Mouse (Mus musculus) midbrain, postnatal 0 days (tissue): ENCODE measurements around the gene Card11. TPM values are rescaled to one million over a fixed set of nuclear protein-coding genes. Genes with fewer than 3 reads are reported as not detected.
A peak's percentile ranks its signal among the peaks of the same experiment; 100 is the strongest.

Experiments used
- ATAC-seq: fragments of 200-750 bp; cut with Nextera tagmentation; 2 replicates; pipeline ENCODE4 v1.8.0; 2017; ENCODE audit warnings: moderate number of reproducible peaks, mild to moderate bottlenecking, moderate TSS enrichment, moderate library complexity; ENCODE audit not compliant: low FRiP score
- DNase-seq: peaks from one replicate; pipeline ENCODE4 v3.0.0-alpha.2; 2015; ENCODE audit warnings: low spot score
- H3K27ac ChIP-seq: fragments of 300-500 bp; sonication (generic); 2 replicates; pipeline ENCODE4 v1.5.1; 2014; ENCODE audit warnings: low read depth, mild to moderate bottlenecking, low read length, mixed read lengths
- H3K27me3 ChIP-seq: fragments of 300-500 bp; sonication (generic); 2 replicates; pipeline ENCODE4 v1.6.1; 2014; ENCODE audit warnings: low read length, control low read depth, mixed read lengths; ENCODE audit not compliant: insufficient read depth
- H3K36me3 ChIP-seq: fragments of 300-500 bp; sonication (generic); 2 replicates; pipeline ENCODE4 v1.6.1; 2014; ENCODE audit warnings: low read length, control low read depth, mixed read lengths; ENCODE audit not compliant: insufficient read depth
- H3K4me1 ChIP-seq: fragments of 300-500 bp; sonication (generic); 2 replicates; pipeline ENCODE4 v1.6.1; 2014; ENCODE audit warnings: mild to moderate bottlenecking, control low read depth, antibody characterized with exemption, low read length, mixed read lengths; ENCODE audit not compliant: insufficient read depth
- H3K4me2 ChIP-seq: fragments of 300-500 bp; sonication (generic); 2 replicates; pipeline ENCODE4 v1.6.1; 2014; ENCODE audit warnings: low read depth, mild to moderate bottlenecking, low read length, mixed read lengths; ENCODE audit not compliant: poor library complexity, severe bottlenecking
- H3K4me3 ChIP-seq: fragments of 300-500 bp; sonication (generic); 2 replicates; pipeline ENCODE4 v1.5.1; 2014; ENCODE audit warnings: low read depth, mild to moderate bottlenecking, low read length, moderate library complexity
- H3K9ac ChIP-seq: fragments of 300-500 bp; sonication (generic); replicated peaks from 2 replicates; pipeline ENCODE4 v1.6.1; 2014; ENCODE audit warnings: mild to moderate bottlenecking, low read length, moderate library complexity, mixed read lengths; ENCODE audit not compliant: poor library complexity, severe bottlenecking
- H3K9me3 ChIP-seq: fragments of 300-500 bp; sonication (generic); 2 replicates; pipeline ENCODE4 v1.6.1; 2016; ENCODE audit warnings: low read length, control low read depth
- CTCF ChIP-seq: IDR thresholded peaks from 2 replicates; pipeline ENCODE4 v1.5.1; 2016; ENCODE audit warnings: antibody characterized with exemption, mild to moderate bottlenecking
- WGBS: fragments of 180-500 bp; shearing (Covaris S2); extraction: QIAGEN DNeasy Blood & Tissue Kit; methylation state at CpG from one replicate; pipeline ENCODE4 v1.1.7; 2014; 5-methylcytosine and 5-hydroxymethylcytosine counted together
- polyA plus RNA-seq: library from polyadenylated mRNA; unstranded; fragments of >200 nt; fragmentation: Nextera tagmentation; extraction: Ambion mirVana; gene quantifications from 2 replicates; pipeline ENCODE4 v1.2.1, GENCODE M21; 2015
- total RNA-seq: library from RNA; depleted of rRNA; stranded (reverse); fragments of >200 nt; gene quantifications from 2 replicates; pipeline ENCODE4 v1.2.3, GENCODE M21; 2014

Gene Card11
- total and polyA plus RNA-seq, 2 experiments from 2014 or later = 0.09 TPM; not detected in 1

DNA sequence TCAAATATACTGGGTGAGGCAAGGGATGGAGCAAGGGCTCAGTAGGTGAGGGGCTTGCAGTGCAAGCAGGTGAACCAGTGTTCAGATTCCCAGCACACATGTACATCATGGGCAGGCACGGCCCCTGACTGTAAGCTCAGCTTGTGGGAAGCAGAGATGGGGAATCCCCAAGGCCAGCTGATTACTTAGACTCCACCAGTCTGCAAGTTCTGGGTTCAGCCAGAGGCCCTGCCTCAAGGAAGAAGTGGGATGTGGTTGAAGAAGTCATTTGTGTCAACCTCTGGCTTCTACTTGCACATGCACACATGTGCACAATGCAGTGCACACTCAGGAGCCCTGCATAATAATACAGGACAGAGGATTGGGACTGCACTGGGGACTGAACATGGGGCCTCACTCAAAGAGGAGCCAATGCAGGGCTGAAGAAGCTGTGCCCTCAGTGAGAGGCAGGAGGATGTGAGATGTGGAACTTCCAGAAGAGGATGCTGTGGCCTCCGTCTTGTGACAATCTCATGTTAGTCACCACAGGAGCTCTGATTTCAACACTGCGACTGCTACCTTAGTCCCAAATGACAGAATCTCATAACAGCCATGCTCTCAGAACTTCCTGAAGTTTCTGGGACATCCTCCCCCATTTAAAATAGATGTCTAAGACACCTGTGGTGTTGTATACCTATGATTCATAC, 3.8 kb upstream of the Card11 start:
- 89% methylated on average over 3 of the region's 3 CpGs for WGBS
- Histone ChIP-seq H3K27ac (no peak overlapping the region), H3K9ac (no peak overlapping the region), H3K4me1 (no peaks in the 10 kb centered on the region), H3K9me3 (no peaks in the 10 kb centered on the region), H3K27me3 (no peaks in the 10 kb centered on the region; the same call in 1 of the 2 replicates), H3K4me2 (no peak overlapping the region), H3K36me3 (no peaks in the 10 kb centered on the region), H3K4me3 (no peak overlapping the region)
- DNase-seq = no peak
- TF ChIP-seq CTCF = no peak
- no peak for ATAC-seq

DNA sequence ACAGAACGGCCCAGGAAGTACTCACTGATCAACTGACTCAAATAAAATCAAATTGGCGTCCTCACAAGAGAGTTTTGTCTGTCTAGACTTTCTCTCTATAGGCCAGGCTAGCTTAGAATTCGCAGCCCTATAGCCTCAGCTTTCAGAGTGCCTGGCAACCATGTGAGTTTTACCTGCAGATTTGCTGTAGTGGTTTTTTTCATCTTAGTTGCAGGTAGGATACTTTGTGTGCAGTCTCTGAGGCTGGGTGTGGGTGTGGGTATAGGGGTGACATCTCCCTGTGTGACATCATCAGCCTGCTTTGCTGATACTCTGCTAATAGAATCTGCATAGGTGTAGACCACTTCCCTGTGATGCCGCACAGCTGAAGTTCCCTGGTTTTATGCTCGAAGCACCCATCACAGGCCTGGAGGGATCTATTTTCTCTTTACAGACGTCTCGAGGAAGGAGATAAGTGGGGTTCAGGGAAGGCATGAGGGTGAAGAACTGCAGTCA, 1.2 kb downstream of the Card11 start:
- ATAC-seq = no peak

GRCm38 (mm10) chr5:140997767-140998166, 2.6 kb downstream of the Card11 start:
- TF ChIP-seq CTCF = peak; percentile 39; the same call in 1 of the 2 replicates
- Histone ChIP-seq H3K9me3 (no peaks in the 10 kb centered on the region), H3K36me3 (no peaks in the 10 kb centered on the region), H3K4me2 (no peak overlapping the region), H3K4me3 (no peak overlapping the region), H3K9ac (no peak overlapping the region), H3K27me3 (no peaks in the 10 kb centered on the region), H3K27ac (no peak overlapping the region), H3K4me1 (no peaks in the 10 kb centered on the region)
- 82% methylated on average over 4 of the region's 4 CpGs for WGBS
- ATAC-seq = no peak
- DNase-seq = no peak

More for the DNA sequence above, 1.2 kb downstream of the Card11 start:
- Histone ChIP-seq H3K36me3 (no peaks in the 10 kb centered on the region), H3K9me3 (no peaks in the 10 kb centered on the region), H3K4me2 (no peak overlapping the region), H3K27ac (no peak overlapping the region), H3K4me3 (no peak overlapping the region), H3K4me1 (no peaks in the 10 kb centered on the region), H3K9ac (no peak overlapping the region), H3K27me3 (no peaks in the 10 kb centered on the region; the same call in 1 of the 2 replicates)
- WGBS = 85% methylated on average over 7 of the region's 7 CpGs
- TF ChIP-seq CTCF = no peak
- no peak for DNase-seq

DNA sequence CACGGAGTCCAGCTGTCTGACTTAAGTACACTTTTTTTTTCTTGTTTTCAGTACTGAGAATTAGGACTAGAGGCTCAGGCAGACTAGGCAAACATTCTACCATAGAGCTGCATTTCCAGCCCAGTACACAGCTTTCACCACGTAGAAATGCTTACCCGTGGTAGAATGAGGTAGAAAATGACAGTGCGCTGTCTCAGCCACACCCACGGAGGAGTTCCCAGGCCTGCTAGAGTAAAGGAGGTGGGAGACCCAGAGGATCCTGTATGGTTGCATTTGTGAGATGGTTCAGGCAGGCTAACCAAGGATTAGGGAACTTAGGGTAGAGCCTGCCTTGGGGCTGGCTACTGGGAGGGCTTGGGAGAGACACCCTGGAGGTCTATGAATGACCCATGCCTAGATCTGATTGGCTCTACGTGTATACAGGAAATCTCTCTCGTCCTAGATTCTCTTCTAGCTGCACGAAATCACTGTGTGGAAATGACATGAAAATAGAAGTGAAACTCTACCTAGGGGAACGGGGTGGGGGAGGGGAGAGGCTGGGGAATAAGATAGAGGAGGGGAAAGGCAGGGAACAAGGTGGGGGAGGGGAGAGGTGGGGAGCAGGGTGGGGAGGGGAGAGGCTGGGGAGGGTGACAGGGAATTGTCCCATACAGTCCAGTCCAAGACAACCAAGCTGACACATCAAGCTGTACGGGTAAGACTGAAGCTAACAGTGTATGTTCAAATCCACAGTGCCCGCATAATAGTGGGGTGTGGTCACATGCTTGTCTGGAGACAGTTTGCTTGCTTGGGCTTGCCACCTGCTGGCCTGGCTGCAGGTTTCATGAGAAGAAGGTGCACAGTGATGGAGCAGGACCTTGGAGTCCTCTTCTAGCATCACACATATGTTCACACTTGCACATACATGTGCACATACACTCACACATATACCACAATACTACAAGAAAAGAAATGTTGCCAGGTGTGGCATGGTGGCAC, 8.0 kb downstream of the Card11 start:
- no peaks in the 10 kb centered on the region for H3K4me1 ChIP-seq

GRCm38 (mm10) chr5:140985311-140986050, 14.9 kb downstream of the Card11 start:
- Histone ChIP-seq H3K27ac (no peak overlapping the region), H3K9ac (no peak overlapping the region), H3K4me3 (no peak overlapping the region), H3K9me3 (no peaks in the 10 kb centered on the region), H3K4me2 (no peak overlapping the region), H3K27me3 (no peaks in the 10 kb centered on the region), H3K4me1 (no peaks in the 10 kb centered on the region), H3K36me3 (no peaks in the 10 kb centered on the region)
- ATAC-seq (no peak), DNase-seq (peak; percentile 4)
- 86% methylated on average over 9 of the region's 9 CpGs for WGBS
- no peak for TF ChIP-seq CTCF

More for the DNA sequence above, 8.0 kb downstream of the Card11 start:
- no peak overlapping the region for H3K9ac ChIP-seq
- H3K4me3 ChIP-seq = no peak overlapping the region
- DNase-seq = no peak
- no peak for ATAC-seq
- no peaks in the 10 kb centered on the region for H3K36me3 ChIP-seq
- H3K4me2 ChIP-seq = no peak overlapping the region
- WGBS = 75% methylated on average over 11 of the region's 11 CpGs
- H3K9me3 ChIP-seq = no peaks in the 10 kb centered on the region
- no peaks in the 10 kb centered on the region for H3K27me3 ChIP-seq
- TF ChIP-seq CTCF = no peak
- no peak overlapping the region for H3K27ac ChIP-seq
